Comparison of ENCODE assay signal across 26 mouse cellular contexts in genomic region chr2:61922496-61922895, GRCm38 (mm10).
"Had no signal": no experiment of that assay in that cellular context is flagged by ENCODE, and none has a peak within 500 bp of the region (broad histone marks: within the 10 kb centered on the region; RNA-seq: fewer than 3 reads in every experiment).

No protein-coding gene starts in this region.

- DNase-seq: gastrocnemius, adult 2 months; gastrocnemius, postnatal 10 days; gastrocnemius, postnatal 25 days; heart, adult 18-20 months; heart, postnatal 10 days; heart, postnatal 4 days; kidney, adult 18-20 months; kidney, adult 9 months; kidney, postnatal 14 days; kidney, postnatal 36 days; layer of hippocampus, adult 9-11 months; layer of hippocampus, postnatal 36 days; left cerebral cortex, postnatal 4 days had no signal

- ATAC-seq: hindbrain, embryonic 16.5 days; inflammation-experienced regulatory T-cells, adult 6 months; intestine, embryonic 15.5 days; intestine, postnatal 0 days; liver, embryonic 12.5 days had no signal

- H3K4me3 ChIP-seq: gastrocnemius, adult 2 months; heart, embryonic 10.5 days; heart, embryonic 12.5 days; hindbrain, embryonic 10.5 days; hindbrain, embryonic 12.5 days; intestine, embryonic 15.5 days; kidney, embryonic 15.5 days; limb, embryonic 13.5 days; limb, embryonic 15.5 days; liver, embryonic 12.5 days had no signal

- H3K27me3 ChIP-seq: heart, embryonic 12.5 days; hindbrain, embryonic 12.5 days; intestine, embryonic 15.5 days; kidney, embryonic 15.5 days; limb, embryonic 13.5 days; limb, embryonic 15.5 days; liver, embryonic 12.5 days had no signal

- H3K36me3 ChIP-seq: heart, embryonic 10.5 days; heart, embryonic 12.5 days; hindbrain, embryonic 10.5 days; hindbrain, embryonic 12.5 days; intestine, embryonic 15.5 days; kidney, embryonic 15.5 days; limb, embryonic 13.5 days; limb, embryonic 15.5 days; liver, embryonic 12.5 days had no signal

- H3K4me2 ChIP-seq: heart, embryonic 12.5 days; hindbrain, embryonic 12.5 days; hindbrain, embryonic 14.5 days; intestine, embryonic 15.5 days; kidney, embryonic 15.5 days; limb, embryonic 13.5 days; limb, embryonic 15.5 days; liver, embryonic 12.5 days had no signal
